Mouse (Mus musculus) MEL (cell line): ENCODE data around the gene She. TPM values are rescaled to one million over a fixed set of nuclear protein-coding genes. Genes with fewer than 3 reads are reported as not detected.

Experiments used
- DNase-seq: peaks from one replicate; pipeline ENCODE4 v3.0.0; 2011; ENCODE audit warnings: low read depth, low spot score
- H3K27ac ChIP-seq: 2 replicates; pipeline ENCODE4 v1.5.1; 2012; ENCODE audit warnings: low read depth, mild to moderate bottlenecking, control low read depth, low read length, moderate library complexity; ENCODE audit not compliant: control insufficient read depth
- H3K27me3 ChIP-seq, 2 experiments: fragments of 150-350 bp in 1 of 2; sonication (generic) in 1 of 2; 2 replicates each; pipeline ENCODE4 v1.6.1; 2012; ENCODE audit warnings: low read length in 2 of 2, mild to moderate bottlenecking in 2 of 2, improper control_type of control experiment in 1 of 2, moderate library complexity in 1 of 2; ENCODE audit not compliant: insufficient read depth in 2 of 2, control insufficient read depth in 1 of 2
- H3K36me3 ChIP-seq, 2 experiments: 2 replicates each; pipeline ENCODE4 v1.6.1; 2012 to 2014; ENCODE audit warnings: low read length in 2 of 2, improper control_type of control experiment in 1 of 2, inconsistent platforms in 1 of 2, mild to moderate bottlenecking in 1 of 2; ENCODE audit not compliant: insufficient read depth in 2 of 2, control insufficient read depth in 1 of 2
- H3K4me1 ChIP-seq, 2 experiments: fragments of 150-350 bp in 1 of 2; sonication (generic) in 1 of 2; 2 replicates each; pipeline ENCODE4 v1.6.1; 2012; ENCODE audit warnings: low read length in 2 of 2, improper control_type of control experiment in 1 of 2, mild to moderate bottlenecking in 1 of 2; ENCODE audit not compliant: insufficient read depth in 2 of 2, control insufficient read depth in 1 of 2
- H3K4me3 ChIP-seq, 2 experiments: fragments of 150-350 bp in 1 of 2; sonication (generic) in 1 of 2; 2 replicates each; pipeline ENCODE4 v1.5.1; 2012; ENCODE audit warnings: low read depth in 2 of 2, low read length in 2 of 2, mild to moderate bottlenecking in 2 of 2, moderate library complexity in 2 of 2, control low read depth in 1 of 2, improper control_type of control experiment in 1 of 2; ENCODE audit not compliant: control insufficient read depth in 1 of 2, insufficient read depth in 1 of 2
- H3K79me2 ChIP-seq: 2 replicates; pipeline ENCODE4 v1.6.1; 2012; ENCODE audit warnings: mild to moderate bottlenecking, low read length, moderate library complexity; ENCODE audit not compliant: control insufficient read depth, poor library complexity, insufficient read depth
- H3K9ac ChIP-seq: 2 replicates; pipeline ENCODE4 v1.6.1; 2012; ENCODE audit warnings: low read depth, mild to moderate bottlenecking, control low read depth, low read length, moderate library complexity; ENCODE audit not compliant: control insufficient read depth, poor library complexity, severe bottlenecking
- H3K9me3 ChIP-seq: fragments of 150-350 bp; sonication (generic); replicated peaks from 2 replicates; pipeline ENCODE4 v1.6.1; 2012; ENCODE audit warnings: mild to moderate bottlenecking, low read length, improper control_type of control experiment, moderate library complexity; ENCODE audit not compliant: insufficient read depth
- BHLHE40 ChIP-seq: IDR thresholded peaks from 2 replicates; pipeline ENCODE4 v1.6.1; 2012; ENCODE audit warnings: low read depth, mild to moderate bottlenecking, inconsistent platforms, low read length, improper control_type of control experiment, borderline replicate concordance
- CHD1 ChIP-seq: IDR thresholded peaks from 2 replicates; pipeline ENCODE4 v1.6.1; 2012; ENCODE audit warnings: low read depth, mild to moderate bottlenecking, inconsistent platforms, low read length, improper control_type of control experiment
- CHD2 ChIP-seq: IDR thresholded peaks from 2 replicates; pipeline ENCODE4 v1.6.1; 2011; ENCODE audit warnings: low read length, improper control_type of control experiment
- CTCF ChIP-seq, 3 experiments: IDR thresholded peaks in 2 of 3; conservative IDR thresholded peaks in 1 of 3; 2 replicates each; pipeline ENCODE4 v1.5.1; 2011 to 2012; ENCODE audit warnings: low read length in 3 of 3, low read depth in 2 of 3, mild to moderate bottlenecking in 2 of 3, improper control_type of control experiment in 1 of 3, inconsistent platforms in 1 of 3, mixed read lengths in 1 of 3, moderate library complexity in 1 of 3; ENCODE audit not compliant: control insufficient read depth in 1 of 3, insufficient read depth in 1 of 3, poor library complexity in 1 of 3, severe bottlenecking in 1 of 3
- E2F4 ChIP-seq: IDR thresholded peaks from 2 replicates; pipeline ENCODE4 v1.6.1; 2011; ENCODE audit warnings: low read depth, low read length, improper control_type of control experiment, borderline replicate concordance
- ELF1 ChIP-seq: IDR thresholded peaks from 2 replicates; pipeline ENCODE4 v1.6.1; 2014; ENCODE audit warnings: low read depth, mild to moderate bottlenecking, inconsistent platforms, low read length, improper control_type of control experiment, moderate library complexity
- ETS1 ChIP-seq: IDR thresholded peaks from 2 replicates; pipeline ENCODE4 v1.6.1; 2012; ENCODE audit warnings: low read depth, mild to moderate bottlenecking, inconsistent platforms, low read length, improper control_type of control experiment, moderate library complexity
- HCFC1 ChIP-seq: IDR thresholded peaks from 2 replicates; pipeline ENCODE4 v1.6.1; 2012; ENCODE audit warnings: low read depth, mild to moderate bottlenecking, inconsistent platforms, low read length, improper control_type of control experiment, moderate library complexity
- JUND ChIP-seq: IDR thresholded peaks from 2 replicates; pipeline ENCODE4 v1.6.1; 2011; ENCODE audit warnings: low read depth, mild to moderate bottlenecking, improper control_type of control experiment, low read length
- KAT2A ChIP-seq: conservative IDR thresholded peaks from 2 replicates; pipeline ENCODE4 v1.6.1; 2012; ENCODE audit warnings: low read depth, low read length, improper control_type of control experiment, inconsistent platforms
- MAZ ChIP-seq: IDR thresholded peaks from 2 replicates; pipeline ENCODE4 v1.6.1; 2012; ENCODE audit warnings: low read depth, mild to moderate bottlenecking, inconsistent platforms, low read length, improper control_type of control experiment
- MXI1 ChIP-seq: IDR thresholded peaks from 2 replicates; pipeline ENCODE4 v1.6.1; 2011; ENCODE audit warnings: mild to moderate bottlenecking, low read depth, low read length, improper control_type of control experiment
- MYB ChIP-seq: IDR thresholded peaks from 2 replicates; pipeline ENCODE4 v1.6.1; 2011; ENCODE audit warnings: mild to moderate bottlenecking, low read depth, low read length, improper control_type of control experiment
- NRF1 ChIP-seq: IDR thresholded peaks from 2 replicates; pipeline ENCODE4 v1.6.1; 2014; ENCODE audit warnings: low read depth, mild to moderate bottlenecking, inconsistent platforms, low read length, improper control_type of control experiment, moderate library complexity; ENCODE audit not compliant: poor library complexity, insufficient read depth, severe bottlenecking
- RCOR1 ChIP-seq: IDR thresholded peaks from 2 replicates; pipeline ENCODE4 v1.6.1; 2012; ENCODE audit warnings: low read depth, mild to moderate bottlenecking, inconsistent platforms, low read length, improper control_type of control experiment
- TAL1 ChIP-seq: IDR thresholded peaks from 2 replicates; pipeline ENCODE4 v1.6.1; 2012; ENCODE audit warnings: mild to moderate bottlenecking, inconsistent platforms, low read length, moderate library complexity, mixed read lengths
- USF1 ChIP-seq: IDR thresholded peaks from 2 replicates; pipeline ENCODE4 v1.6.1; 2014; ENCODE audit warnings: low read depth, mild to moderate bottlenecking, inconsistent platforms, low read length, improper control_type of control experiment, moderate library complexity
- ZC3H11A ChIP-seq: IDR thresholded peaks from 2 replicates; pipeline ENCODE4 v1.6.1; 2012; ENCODE audit warnings: low read depth, mild to moderate bottlenecking, inconsistent platforms, low read length, improper control_type of control experiment
- ZMIZ1 ChIP-seq: IDR thresholded peaks from 2 replicates; pipeline ENCODE4 v1.6.1; 2012; ENCODE audit warnings: low read depth, mild to moderate bottlenecking, inconsistent platforms, low read length, improper control_type of control experiment, moderate library complexity
- ZNF384 ChIP-seq: IDR thresholded peaks from 2 replicates; pipeline ENCODE4 v1.6.1; 2012; ENCODE audit warnings: low read depth, mild to moderate bottlenecking, inconsistent platforms, low read length, improper control_type of control experiment
- polyA plus RNA-seq, 2 experiments: library from polyadenylated mRNA; stranded (reverse) in 1 of 2; unstranded in 1 of 2; fragments of >175 nt in 1 of 2; fragments of >200 nt in 1 of 2; gene quantifications; 2 replicates each; pipeline versions ENCODE4 v1.2.1 to v1.2.4; 2012; ENCODE audit warnings: low replicate concordance in 2 of 2, low read depth in 1 of 2; ENCODE audit not compliant: insufficient read length in 2 of 2, insufficient read depth in 1 of 2, missing spikeins in 1 of 2
- total RNA-seq: library from RNA; depleted of rRNA; stranded (reverse); fragments of 300-350 nt; gene quantifications from 2 replicates; pipeline ENCODE4 v1.2.3, GENCODE M21; 2012

The She gene
- total and polyA plus RNA-seq, 3 experiments, result 3.3 to 3.5 TPM; not detected in 1

GRCm38 (mm10) chr3:89868956-89869355 is 37.8 kb downstream of the She start:
- Histone ChIP-seq H3K79me2 (no peaks in the 10 kb centered on the region), H3K4me3 (no peak overlapping the region), H3K9me3 (no peaks in the 10 kb centered on the region), H3K36me3 (peaks cover 0 to 33% of the 10 kb centered on the region in 2 experiments; a peak in 2 of 4 replicates)
- no peak for TF ChIP-seq CTCF (IDR thresholded peaks at IDR 0.05 in 2 of 3, conservative IDR thresholded peaks at IDR 0.05 in 1 of 3; ENCODE audit: control insufficient read depth in 1 of 3, insufficient read depth in 1 of 3, low read depth in 2 of 3, low read length in 3 of 3, poor library complexity in 1 of 3, severe bottlenecking in 1 of 3)
- no peak for TF ChIP-seq ELF1
- no peak for TF ChIP-seq KAT2A
- no peak for TF ChIP-seq BHLHE40
- no peak for TF ChIP-seq MYB
- no peak for TF ChIP-seq MXI1
- no peak for TF ChIP-seq CHD1
- no peak for TF ChIP-seq MAZ
- TF ChIP-seq NRF1, result no peak
- TF ChIP-seq RCOR1, result no peak
- TF ChIP-seq ETS1, result no peak
- TF ChIP-seq ZMIZ1, result no peak
- TF ChIP-seq, all 39 proteins: peak for 0
- Histone ChIP-seq H3K27ac (no peak overlapping the region), H3K27me3 (no peaks in the 10 kb centered on the region), H3K9ac (no peak overlapping the region), H3K4me1 (peaks cover 9 to 34% of the 10 kb centered on the region in 2 experiments)
- DNase-seq, result no peak

GRCm38 (mm10) chr3:89869556-89869955 is 38.4 kb downstream of the She start:
- DNase-seq, result no peak
- Histone ChIP-seq H3K36me3 (peaks cover 0 to 27% of the 10 kb centered on the region in 2 experiments; a peak in 2 of 4 replicates), H3K9me3 (no peaks in the 10 kb centered on the region), H3K9ac (no peak overlapping the region), H3K4me3 (no peak overlapping the region), H3K27me3 (no peaks in the 10 kb centered on the region), H3K4me1 (peaks cover 9 to 32% of the 10 kb centered on the region in 2 experiments), H3K79me2 (no peaks in the 10 kb centered on the region), H3K27ac (no peak overlapping the region)
- TF ChIP-seq HCFC1 (no peak), CTCF (IDR thresholded peaks at IDR 0.05 in 2 of 3, conservative IDR thresholded peaks at IDR 0.05 in 1 of 3; ENCODE audit: control insufficient read depth in 1 of 3, insufficient read depth in 1 of 3, low read depth in 2 of 3, low read length in 3 of 3, poor library complexity in 1 of 3, severe bottlenecking in 1 of 3) (no peak), E2F4 (no peak), ZC3H11A (no peak), CHD1 (no peak), JUND (no peak), ZNF384 (no peak), CHD2 (no peak), MYB (no peak), TAL1 (no peak), USF1 (no peak), BHLHE40 (no peak)
